Mouse (Mus musculus): ENCODE data around the gene Gm12216. TPM values are rescaled to one million over a fixed set of nuclear protein-coding genes. Genes with fewer than 3 reads are reported as not detected.
"Not testable (repeated sequence)": the region's sequence is repeated elsewhere in the genome, so short reads cannot be mapped to it uniquely, and the experiment has no call there.

Gm12216 gene
- total RNA-seq (2021) = 1 to 10 TPM; 4.0 to 4.5 TPM

DNA sequence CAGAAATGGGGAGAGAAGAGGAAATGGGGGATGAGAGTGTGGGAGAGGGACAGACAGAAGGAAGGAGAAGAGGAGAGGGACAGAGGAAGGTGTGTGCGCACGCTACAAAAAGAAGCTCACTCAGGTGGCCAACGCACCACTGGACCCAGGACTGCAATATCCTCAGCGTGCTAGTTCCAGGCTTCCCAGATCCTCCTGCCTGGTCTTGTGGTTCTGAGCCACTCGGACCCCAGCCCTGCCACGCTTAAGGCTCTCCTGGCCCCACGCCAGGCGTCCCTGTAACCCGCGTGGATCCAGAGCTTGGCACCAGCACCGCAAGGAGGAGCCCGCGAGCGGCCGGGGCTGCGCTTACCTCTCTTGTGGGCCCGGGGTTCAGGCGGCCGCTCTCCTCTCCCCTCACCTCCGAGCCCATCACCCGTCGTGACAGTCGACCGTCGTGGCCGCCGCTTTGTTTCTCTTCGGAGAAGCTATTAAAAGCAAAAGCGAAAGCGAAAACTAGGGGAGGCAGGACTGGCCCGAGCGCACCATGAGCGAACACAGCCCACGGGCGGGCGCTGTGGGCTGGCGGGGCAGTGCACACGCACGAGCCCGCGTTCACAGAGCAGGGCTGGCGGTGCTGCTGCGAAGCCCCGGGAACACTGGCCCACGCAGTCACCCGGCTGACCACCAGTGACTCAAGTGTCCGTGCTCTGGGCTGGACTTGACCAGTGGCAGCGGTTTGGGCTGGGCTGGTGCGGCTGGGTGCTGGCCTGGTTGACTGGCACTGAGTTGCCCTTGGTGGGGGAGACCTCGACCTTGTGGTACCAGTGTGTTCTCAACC lies at the start of gene Gm12216:
TSS of gene Gm12216 (minus strand) at position 496 of the 820 bp plus-strand sequence.
- intact Hi-C loops (cut with DNase I) = not testable (repeated sequence)
- DNase-seq (ENCODE audit: low spot score in 2 of 2) = peak in 1 of 2 experiments; percentile 25

DNA sequence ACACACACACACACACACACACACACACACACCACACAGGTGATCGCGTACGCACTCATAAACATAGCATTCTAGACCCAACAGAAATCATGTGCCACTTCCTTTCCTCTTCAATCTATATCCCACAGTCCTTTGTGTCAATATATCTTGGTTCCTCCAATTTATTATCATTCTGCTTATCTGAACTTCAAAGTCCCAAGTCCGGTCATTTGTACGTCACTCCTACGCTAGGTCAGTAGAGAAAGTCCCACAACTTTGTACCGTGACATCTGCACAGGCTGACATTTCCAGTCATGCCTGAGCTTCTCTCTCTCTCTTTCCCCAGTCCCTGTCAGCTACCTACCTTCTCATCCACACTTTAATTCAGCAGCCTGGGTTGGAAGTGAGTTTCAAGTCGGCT lies 49.6 kb upstream of the Gm12216 start:
- intact Hi-C loops (cut with DNase I) = no loop called here
- DNase-seq (ENCODE audit: low spot score in 2 of 2) = no peak

DNA sequence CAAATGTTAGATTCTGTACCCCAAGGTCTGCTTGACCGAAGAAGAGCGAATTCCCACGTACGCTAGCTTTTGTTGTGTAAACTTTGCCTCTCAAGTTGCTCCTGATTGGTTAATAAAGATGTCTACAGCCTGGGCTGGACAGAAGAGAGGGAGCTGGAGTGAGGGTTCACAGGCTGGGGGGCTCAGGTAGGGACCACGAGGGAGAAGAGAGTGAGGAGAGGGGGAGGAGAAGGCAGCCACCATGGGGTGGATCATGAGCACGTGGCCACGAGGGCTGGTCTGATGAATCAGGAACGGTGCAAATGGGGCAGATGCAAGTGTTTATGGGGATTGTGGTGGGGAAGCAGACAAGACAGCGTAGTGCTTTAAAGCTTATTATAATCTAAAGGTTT lies 45.5 kb upstream of the Gm12216 start:
- intact Hi-C loops (cut with DNase I) = no loop called here
- DNase-seq (ENCODE audit: low spot score in 2 of 2) = no peak

DNA sequence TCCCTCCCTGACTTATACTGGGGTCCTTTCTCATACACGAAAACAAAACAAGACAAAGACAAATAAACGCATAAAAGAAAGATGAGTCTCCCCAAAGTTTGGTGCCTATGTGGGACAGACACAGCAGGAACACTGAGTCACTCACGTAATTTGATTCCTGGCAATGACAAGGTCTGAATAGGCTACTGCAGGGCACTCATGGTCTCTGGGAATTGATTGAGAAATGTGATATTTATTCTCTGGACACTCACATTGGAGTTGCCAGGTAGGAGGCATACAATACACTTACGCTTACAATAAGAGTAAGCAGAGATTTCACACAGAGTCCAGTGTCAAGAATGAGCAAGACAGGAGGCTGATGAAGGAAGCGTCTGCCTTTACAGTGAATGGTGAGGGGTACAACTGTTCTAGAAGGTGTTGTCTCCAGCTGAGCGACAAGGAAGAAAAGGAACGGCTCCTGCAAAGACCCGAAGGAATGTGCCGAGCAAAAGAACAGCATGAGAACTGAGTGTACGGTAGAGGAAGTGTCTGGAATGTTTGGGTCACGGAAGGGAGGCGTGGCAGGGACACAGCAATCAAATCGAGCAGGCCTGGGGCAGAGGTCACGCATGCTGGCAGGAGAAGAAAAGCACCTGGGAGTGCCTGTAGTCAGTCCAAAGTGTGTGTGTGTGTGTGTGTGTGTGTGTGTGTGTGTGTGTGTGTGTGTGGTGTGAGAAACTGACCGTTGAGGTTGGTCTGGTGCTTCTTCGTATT lies 44.9 kb upstream of the Gm12216 start:
- intact Hi-C loops (cut with DNase I) = no loop called here

DNA sequence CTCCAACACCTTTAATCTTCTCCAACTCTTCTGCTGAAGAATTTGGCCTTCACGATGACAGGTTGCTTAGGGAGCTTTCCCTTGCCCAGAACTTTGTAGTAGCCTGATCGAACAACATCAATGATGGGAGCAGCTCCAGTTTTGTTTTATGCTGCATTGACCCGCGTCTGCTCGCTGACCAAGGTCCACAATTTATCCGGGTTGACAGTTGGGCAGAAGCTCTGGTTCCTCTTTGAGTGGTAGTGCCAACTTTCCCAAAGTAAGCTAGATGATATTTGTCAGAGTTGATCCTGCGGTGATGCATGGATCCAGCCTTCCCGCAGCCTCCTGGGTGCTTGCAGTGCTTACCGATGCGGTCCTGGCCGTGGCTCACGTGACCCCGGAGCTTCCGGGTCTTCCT lies 43.7 kb upstream of the Gm12216 start:
- intact Hi-C loops (cut with DNase I) = no loop called here
- no peak for DNase-seq (ENCODE audit: low spot score in 2 of 2)

More for the DNA sequence above, 44.9 kb upstream of the Gm12216 start:
- DNase-seq (ENCODE audit: low spot score in 2 of 2) = no peak

DNA sequence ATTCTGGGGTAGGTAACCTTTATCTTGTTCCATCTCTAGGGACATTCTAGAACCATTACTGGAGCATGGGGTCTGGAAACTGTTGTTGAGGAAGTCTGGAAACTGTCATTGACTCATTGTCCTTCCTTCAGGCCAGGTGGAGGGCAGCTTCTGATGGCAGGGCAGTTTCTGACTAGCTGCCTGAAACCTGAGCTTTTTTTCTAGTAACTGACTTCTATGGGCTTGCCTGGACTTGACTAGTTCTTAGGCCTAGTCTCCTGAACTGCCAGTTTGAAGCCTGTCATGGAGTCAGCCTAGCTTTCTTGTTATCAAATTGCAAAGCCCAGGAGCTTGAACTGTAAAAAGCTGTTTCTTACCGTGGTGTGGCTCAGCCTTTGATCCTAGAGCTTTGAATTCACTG lies 41.9 kb upstream of the Gm12216 start:
- DNase-seq (ENCODE audit: low spot score in 2 of 2) = no peak

DNA sequence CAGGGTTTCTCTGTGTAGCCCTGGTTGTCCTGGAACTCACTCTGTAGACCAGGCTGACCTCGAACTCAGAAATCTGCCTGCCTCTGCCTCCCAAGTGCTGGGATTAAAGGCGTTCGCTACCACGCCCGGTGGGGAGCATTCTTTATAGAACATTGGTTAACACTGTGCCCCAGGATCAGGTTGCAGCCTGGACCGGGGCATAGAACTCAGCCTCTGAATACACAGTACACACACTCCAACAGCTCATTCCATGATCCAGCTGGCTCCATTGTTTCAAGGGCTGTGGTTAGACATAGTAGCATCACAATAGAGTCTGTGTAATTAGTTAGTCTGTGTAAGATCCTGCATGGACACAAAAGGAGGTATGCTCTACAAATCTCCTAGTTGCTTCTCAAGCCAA lies 40.9 kb upstream of the Gm12216 start:
- no peak for DNase-seq (ENCODE audit: low spot score in 2 of 2)
- intact Hi-C loops (cut with DNase I) = no loop called here

More for the DNA sequence above, 41.9 kb upstream of the Gm12216 start:
- intact Hi-C loops (cut with DNase I) = no loop called here

DNA sequence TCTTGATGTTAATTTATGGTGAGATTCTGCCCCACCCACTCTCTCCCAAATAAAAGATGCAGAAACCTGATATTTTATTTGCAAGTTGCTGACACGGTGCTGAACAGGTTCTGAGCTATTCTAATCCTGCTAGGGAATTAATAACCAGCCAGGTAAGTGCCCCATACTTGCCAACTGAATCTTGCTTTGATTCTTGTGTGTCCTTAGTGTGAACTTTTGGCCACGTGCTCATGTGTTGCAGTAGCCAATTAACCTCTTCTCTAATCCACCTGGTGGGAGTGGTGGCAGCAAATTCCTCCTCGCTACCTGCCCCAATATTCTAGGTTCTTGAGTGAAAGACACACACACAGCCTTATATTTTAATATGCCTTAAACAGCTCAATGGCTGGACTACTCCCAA lies 39.9 kb upstream of the Gm12216 start:
- DNase-seq (ENCODE audit: low spot score in 2 of 2) = no peak
- intact Hi-C loops (cut with DNase I) = no loop called here

DNA sequence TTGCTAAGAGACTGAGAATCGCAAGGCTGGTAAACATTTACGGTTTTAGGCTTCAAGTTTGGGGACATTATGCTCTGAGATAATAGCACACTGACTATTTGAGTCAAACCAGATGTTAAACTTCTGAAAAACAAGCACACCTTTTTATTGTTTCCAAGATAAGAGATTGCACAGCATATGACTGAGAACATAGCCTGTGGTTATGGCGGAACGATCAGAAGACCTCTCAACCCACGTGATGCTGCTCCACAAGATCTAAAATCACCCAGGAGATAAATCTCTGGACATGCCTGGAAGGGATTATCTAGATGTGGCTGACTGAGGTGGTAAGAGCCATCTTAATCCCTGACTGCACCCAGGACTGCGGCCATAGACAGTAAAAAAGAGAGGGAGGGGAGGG lies 37.9 kb upstream of the Gm12216 start:
- intact Hi-C loops (cut with DNase I) = no loop called here

DNA sequence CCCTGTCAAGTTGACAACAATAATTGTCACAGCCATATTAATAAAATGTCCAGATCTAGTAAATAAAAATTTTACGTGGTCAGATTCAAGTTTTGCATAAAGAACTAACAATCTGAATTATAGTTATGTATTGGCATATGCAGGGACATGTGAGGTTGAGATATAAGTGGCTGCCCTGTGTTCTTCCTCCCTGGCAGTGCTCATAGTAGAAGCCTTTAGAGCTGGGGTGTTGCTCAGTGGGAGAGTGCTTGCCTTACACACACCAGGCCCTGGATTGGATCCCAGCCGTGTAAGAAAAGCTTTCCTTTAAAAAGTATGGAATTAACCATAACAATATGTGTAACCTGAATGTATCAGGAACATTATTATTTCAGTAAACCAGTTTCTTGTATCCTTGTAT lies 34.4 kb upstream of the Gm12216 start:
- no peak for DNase-seq (ENCODE audit: low spot score in 2 of 2)
- intact Hi-C loops (cut with DNase I) = no loop called here

More for the DNA sequence above, 37.9 kb upstream of the Gm12216 start:
- no peak for DNase-seq (ENCODE audit: low spot score in 2 of 2)

DNA sequence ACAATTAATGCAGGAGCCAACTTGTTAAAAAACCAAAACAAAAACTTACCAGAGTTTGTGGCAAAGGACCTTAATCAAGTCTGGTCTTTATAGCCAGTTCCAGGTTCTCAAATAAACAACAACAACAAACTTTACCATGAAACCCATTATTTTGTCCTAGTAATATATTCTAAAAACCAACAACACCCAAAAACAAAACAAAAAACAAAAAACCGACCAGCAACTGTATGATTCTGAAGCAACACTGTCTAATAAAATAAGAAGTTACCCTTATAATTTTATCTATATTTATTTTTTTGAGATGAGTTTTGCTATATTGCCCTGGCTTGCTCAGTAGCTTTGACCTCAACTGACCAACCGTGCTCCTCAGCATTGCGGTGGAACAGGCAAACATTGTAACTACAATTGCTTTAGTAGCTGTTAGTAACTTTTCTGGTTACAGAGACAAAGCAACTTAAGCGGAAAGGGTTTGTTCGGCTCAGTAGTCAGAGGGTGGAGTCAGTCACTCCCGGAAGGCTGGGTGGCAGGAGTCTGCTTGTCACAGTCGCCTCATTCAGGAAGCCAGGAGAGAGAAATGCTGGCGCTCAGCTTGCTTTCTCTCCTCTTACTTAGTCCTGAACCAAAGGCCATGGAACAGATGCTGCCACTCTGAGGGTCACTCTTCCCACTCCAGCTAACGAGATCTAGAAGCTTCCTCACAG lies 33.8 kb upstream of the Gm12216 start:
- no peak for DNase-seq (ENCODE audit: low spot score in 2 of 2)
- intact Hi-C loops (cut with DNase I) = no loop called here

DNA sequence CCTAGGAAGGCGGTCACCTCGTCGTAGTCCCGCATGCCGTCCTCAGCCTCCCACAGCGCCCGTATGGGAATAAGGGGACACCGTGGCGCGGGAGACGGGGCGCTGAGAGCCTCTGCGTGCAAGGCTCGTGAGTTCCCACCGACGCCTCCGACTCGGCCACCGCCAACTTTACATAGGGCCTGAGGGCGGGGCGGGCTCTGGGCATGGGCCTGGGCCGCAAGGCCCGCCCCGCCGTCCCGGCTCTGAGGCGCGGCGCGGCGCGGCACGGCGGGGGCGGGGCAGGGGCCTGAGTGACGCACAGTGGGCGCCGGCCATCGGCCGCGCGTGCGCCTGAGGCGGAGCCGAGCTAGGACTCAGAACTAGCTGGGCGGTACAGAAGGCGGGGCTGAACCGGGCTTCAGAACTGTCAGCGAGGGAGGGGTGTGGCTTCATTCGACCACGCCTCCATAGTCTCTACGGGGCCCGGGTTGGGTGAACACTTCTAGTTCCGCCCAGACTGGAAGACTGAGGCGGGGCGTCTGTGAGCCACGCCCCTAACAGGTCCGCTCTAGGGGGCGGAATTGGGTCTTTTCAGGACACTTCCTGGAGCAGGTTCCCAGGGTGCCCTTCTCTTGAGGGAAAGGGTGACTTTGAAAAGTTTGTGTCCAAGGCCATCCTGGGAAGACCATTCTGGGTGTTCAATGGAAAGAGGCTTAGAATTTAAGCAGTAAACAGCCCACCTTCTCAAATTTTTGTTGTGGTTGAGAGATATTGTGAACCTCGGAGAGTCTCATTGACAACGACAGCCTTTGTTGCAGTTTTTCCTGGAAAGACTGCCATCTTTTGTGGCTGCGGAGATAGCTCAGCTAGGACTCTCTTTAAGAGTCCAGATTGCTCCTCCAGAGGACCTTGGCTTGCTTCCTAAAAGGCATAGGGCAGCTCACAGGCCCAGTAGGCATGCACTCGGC lies 32.7 kb upstream of the Gm12216 start, which contains the start of gene Slc22a5:
TSS of gene Slc22a5 (minus strand) at position 156 of the 947 bp plus-strand sequence.
- DNase-seq (ENCODE audit: low spot score in 2 of 2) = peak; percentile 97
- intact Hi-C loops (cut with DNase I) = no loop called here

DNA sequence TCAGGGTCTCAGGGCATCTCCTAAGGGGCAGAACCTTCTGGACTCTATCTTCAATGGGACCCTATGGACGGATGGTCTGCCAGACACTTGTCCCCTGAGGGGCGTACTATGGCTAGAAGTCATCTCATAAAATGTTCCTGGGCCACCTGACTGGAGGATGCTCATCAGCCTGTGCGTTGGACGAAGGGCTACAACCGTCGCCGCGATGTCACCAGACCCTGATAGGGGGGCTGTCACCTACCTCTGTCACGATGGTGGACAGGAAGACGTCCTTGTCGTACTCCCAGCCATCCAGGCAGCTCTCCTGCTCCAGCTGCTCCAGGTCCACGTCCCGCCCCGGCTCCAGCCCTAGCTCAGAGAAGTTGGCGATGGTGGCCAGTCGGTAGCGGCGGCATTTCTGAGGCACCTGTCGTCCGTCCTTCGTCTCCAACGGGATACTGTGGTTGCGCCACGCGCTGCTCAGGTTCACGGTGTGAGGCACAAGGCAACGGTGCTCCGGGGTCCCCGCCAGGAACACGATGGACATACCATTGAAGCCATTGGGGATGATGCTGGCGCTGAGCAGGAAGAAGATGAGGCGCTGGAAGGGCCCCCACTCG lies 31.9 kb upstream of the Gm12216 start:
- intact Hi-C loops (cut with DNase I) = no loop called here
- no peak for DNase-seq (ENCODE audit: low spot score in 2 of 2)

DNA sequence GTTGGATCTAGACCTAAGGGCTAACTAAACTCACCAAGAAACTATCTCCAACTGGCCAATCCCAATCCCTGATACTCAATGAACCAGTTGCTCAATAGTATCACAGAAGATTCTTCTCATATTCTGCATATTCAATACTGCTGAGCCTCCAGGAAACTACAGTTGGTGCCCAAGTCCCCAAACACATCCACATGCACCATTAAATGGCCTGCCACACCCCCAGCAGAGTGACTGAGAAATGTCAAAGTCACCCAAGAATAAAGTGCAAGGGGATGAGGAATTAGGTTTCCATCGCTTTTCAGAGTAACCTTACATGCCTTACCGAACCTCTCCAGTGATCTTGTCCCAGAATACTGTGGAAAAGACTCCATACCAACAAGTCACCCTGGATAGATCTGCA lies 31.2 kb upstream of the Gm12216 start:
- intact Hi-C loops (cut with DNase I) = no loop called here
- DNase-seq (ENCODE audit: low spot score in 2 of 2) = no peak

DNA sequence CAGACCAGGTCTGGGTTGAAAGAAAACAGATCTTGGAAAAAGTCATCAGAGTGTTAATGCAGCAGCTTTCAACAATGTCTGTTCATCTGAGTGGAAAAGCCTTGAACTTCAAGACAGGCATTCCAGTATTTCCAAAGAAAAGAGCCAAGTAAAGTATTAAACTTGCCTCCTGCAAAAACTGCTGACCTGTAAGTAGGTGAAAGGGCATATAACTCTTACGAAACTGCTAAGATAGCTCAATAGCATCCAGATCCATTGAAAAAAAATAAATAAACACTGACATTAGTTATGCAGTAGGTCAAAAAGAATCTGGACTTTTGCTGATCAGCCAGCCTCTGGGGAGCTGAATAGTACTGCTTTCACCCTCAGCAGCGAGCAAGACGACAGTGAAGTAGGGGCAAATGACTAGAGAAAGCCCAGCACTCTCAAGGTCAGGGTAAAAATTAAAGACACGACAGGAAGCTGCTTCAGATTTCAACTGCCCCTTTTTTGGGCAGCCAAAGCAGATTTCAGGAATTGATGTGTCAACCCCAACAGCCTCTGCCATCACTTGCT lies 30.1 kb upstream of the Gm12216 start:
- intact Hi-C loops (cut with DNase I) = no loop called here
- no peak for DNase-seq (ENCODE audit: low spot score in 2 of 2)

DNA sequence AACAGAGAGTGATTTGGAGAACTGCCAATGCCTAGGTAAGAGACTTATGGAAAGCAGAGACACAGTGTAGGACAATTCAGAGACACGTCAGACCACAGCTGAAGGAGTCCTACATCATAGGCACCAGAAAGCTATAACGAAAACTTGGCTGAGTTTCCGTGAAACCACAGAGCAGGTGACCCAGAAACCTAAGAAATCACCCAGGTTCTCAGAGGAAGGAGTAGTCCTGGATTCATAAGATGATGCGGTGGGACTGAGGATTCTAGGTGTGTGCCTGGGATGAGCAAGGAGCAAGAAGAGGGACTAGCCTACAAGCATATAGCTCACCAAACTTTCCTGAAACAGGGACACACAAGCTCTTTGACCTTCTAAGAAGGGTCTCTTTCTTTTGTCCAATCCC lies 29.2 kb upstream of the Gm12216 start:
- intact Hi-C loops (cut with DNase I) = no loop called here

DNA sequence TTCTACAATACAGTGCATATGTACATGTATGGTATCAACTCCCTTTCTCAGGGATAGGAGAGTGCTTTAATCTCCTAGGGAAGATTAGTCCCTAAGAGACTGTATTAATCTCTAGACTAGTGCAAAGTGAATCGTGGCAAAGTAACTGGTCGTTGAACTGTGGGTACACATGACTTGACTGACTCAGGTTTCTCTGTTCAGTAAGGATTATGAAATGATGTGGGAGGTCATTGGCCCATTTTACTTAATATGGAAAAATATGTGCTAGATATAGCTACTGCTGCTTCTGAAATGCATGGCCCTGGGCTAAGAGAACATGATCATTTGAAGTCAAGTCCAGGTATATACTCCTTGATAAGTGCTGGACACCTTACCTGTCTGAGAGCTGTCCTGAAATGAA lies 24.2 kb upstream of the Gm12216 start:
- intact Hi-C loops (cut with DNase I) = no loop called here
- no peak for DNase-seq (ENCODE audit: low spot score in 2 of 2)

More for the DNA sequence above, 29.2 kb upstream of the Gm12216 start:
- DNase-seq (ENCODE audit: low spot score in 2 of 2) = no peak

DNA sequence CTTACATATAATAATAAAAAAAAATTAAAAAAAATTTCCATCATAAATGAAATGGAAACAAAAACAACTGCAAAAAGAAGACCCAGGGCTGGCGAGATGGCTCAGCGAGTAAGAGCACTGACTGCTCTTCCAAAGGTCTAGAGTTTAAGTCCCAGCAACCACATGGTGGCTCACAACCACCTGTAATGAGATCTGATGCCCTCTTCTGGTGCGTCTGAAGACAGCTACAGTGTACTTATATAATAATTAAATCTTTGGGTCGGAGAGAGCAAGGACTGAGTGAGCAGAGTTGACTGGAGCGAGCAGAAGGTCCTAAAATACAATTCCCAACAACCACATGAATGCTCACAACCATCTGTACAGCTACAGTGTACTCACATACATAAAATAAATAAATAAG lies 19.0 kb upstream of the Gm12216 start:
- DNase-seq (ENCODE audit: low spot score in 2 of 2); intact Hi-C loops (cut with DNase I): not testable (repeated sequence)

DNA sequence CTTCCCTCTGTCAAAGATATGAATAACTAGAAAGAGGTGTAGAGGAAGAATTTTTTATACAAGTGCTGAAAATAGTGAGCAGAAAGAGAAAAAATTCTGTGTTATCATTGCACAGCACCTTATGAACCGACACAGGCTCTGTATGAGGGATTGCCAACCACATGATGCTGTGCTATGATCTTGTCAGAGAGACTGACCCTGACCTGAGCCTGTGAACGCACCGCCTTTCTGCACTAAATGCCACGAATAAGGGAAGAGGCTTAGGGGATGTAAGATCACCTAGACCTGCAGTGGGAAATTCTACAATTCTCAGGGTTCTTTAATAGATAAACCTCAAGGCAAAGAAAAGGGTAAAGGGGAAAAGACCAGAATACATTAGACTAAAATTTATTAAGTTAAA lies 17.4 kb upstream of the Gm12216 start:
- intact Hi-C loops (cut with DNase I) = no loop called here
- DNase-seq (ENCODE audit: low spot score in 2 of 2) = no peak

All from left cerebral cortex, postnatal 36 days (tissue).